Mouse (Mus musculus): ENCODE measurements at regions not wholly inside any gene's neighbourhood (a gene's known extent, or its start where the extent isn't known, plus 50 kb on each side); places are given as distances from the start of the nearest gene placed in this dataset.

GRCm38 (mm10) chr13:5546011-5546410, 315.3 kb upstream of the Klf6 start:
- no peak for TF ChIP-seq CTCF (IDR thresholded peaks at IDR 0.05; ENCODE audit: low read depth)
- TF ChIP-seq EP300 (optimal IDR thresholded peaks at IDR 0.05) = no peak

Data from stomach, postnatal 0 days (tissue).